Mouse (Mus musculus): ENCODE results near the gene Grik4.
"Not testable (repeated sequence)": the region's sequence is repeated elsewhere in the genome, so short reads cannot be mapped to it uniquely, and the experiment has no call there.

Gene Grik4

DNA sequence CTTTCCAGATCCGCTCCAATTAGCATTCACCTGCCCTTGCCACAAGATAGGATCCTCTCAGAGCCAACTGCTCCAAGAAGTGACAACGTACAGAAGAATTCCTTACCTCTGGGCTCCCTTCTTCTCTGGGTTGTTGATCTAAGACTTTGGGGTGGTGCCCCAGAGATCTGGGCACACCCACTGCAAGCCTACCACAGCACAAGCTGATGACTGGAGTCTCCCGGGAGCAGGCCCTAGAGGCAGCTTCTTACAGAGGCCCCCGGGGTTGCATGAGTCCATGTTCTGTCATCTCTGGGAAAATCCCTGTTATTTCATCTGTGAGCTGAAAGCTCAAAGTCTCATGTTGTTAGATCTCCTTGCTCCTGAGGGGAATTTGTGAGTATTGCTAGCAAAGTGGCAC lies 146.0 kb downstream of the Grik4 start:
- DNase-seq (ENCODE audit: low spot score in 2 of 2): no peak

DNA sequence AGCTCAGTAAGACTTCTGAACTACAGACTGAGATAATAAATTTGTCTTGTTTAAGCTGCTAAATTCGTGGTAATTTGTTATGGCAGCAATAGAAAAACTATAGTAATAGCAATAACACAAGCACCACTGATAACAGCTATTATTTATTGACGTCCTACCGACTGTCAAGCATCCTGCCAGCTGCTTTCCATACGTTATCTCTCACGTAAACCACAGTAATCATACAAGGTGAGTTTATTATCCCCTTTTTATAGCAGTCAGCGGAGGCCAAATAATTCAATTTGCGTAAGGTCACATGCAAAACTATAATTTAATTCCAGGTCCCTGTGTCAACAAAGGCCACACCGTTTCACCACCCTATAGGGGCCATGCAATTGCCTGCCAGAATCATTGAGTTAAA lies 147.0 kb downstream of the Grik4 start:
- DNase-seq (ENCODE audit: low spot score in 2 of 2): no peak

DNA sequence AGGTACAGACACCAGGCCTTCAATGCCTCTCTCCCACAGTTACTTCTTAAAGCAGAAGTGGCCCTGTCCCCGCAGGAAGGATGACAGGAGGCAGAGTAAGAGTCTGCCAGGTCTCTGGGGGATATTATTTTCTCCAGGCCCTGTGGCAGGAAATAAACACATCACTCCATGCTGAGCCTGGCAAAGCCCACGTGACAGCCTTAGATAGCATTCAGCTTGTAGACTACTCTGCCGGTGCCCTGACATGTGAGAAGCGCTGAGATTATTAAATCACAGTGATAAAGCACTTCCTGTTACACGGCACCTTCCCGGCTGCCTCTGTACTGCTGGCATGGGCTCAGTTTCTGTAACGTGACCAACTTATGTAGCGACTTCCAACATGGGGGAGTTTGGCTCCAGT lies 148.4 kb downstream of the Grik4 start:
- no peak for DNase-seq (ENCODE audit: low spot score in 2 of 2)

DNA sequence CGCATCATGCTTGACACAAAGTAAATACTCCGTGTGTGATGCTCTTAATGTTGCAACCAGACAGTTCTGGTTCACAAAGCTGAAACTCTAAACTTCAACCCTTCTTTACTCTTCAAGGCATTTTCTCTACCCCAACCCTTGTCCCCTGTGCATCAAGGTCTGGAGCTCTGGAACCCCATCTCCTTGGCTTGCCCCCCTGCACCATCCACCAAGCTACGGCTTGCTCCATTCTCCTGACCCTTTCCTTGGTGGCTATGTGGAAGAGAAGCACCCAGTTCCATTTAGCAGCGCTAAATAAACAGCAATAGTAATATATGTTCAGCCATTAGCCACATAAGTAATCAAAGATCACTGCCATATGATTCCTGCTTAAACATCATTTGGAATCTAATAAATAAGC lies 150.3 kb downstream of the Grik4 start:
- no peak for DNase-seq (ENCODE audit: low spot score in 2 of 2)

DNA sequence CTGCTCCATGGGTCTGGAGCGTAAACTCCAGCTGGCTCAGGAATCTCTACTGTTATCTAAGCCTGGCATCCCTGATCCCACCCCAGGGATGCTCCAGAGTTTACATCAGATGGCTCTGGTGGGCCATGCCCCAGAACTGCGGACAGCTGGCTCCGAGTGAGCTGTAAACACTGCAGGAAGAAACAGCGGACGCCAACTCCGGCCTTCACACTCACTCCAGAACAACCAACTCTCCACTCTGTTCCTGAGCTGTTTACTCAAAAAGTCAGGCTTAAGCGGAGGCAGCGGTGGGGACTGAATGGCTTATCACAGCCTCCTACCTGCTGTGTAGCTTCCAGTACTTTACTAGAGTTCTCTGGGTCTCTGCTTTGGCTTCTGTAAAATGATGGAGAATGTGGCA lies 150.7 kb downstream of the Grik4 start:
- DNase-seq (ENCODE audit: low spot score in 2 of 2): no peak

DNA sequence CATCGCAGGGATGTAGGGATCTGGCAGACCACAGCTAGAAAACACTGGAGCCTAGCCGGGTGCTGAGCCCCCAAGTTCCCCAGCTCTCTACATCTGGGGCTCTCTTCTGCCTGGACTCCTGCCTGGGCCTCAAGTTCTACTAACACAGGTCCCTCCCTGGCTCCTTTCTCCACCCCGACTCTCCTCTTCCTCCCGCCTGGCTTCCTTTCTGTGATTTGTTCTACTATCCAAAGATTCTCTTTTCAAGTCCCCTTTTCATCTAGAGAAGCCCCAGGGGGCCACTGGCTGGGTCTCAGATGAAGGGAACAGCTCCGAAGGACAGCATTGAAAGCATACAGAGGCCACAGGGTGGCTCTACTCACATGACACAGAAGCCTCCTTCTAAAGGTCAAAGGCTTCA lies 151.9 kb downstream of the Grik4 start:
- DNase-seq (ENCODE audit: low spot score in 2 of 2): no peak

DNA sequence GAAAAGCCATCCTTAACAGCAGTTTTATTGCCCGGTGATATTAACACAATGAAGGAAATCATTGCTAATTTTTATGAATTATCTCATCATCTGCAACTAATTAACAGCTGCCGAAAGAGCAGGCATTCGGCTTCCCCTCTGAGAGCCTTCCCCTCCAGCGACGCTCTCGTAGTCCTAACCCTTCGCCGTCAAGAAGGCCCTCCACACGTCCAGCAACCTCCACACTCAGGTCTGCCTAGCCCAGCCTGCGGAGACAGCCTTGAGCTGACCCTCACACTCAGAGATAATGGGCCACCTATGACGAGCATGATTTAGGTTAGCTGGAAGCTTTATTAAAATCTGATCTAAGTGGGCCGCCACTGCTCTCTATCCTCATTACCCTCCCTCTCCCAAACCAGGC lies 152.5 kb downstream of the Grik4 start:
- no peak for DNase-seq (ENCODE audit: low spot score in 2 of 2)

DNA sequence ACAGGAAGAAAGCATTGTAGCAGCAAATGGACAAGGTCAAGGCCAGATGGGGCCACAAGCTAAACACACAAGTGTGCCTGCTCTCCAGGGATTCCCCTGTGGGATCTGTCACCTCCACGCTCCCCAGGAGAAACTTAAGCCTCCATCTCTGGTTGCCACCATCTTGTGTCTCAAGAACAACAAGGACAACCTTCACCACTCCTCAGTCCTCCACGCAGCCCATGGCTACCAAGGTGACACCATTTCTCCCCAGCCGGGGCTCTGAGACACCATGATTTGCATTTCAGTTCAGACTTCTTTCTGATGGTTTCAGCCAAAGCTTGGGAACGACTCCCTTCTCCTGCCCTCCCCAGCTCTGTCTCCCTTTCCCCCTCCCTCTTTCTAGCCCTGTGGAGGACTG lies 152.9 kb downstream of the Grik4 start:
- no peak for DNase-seq (ENCODE audit: low spot score in 2 of 2)

DNA sequence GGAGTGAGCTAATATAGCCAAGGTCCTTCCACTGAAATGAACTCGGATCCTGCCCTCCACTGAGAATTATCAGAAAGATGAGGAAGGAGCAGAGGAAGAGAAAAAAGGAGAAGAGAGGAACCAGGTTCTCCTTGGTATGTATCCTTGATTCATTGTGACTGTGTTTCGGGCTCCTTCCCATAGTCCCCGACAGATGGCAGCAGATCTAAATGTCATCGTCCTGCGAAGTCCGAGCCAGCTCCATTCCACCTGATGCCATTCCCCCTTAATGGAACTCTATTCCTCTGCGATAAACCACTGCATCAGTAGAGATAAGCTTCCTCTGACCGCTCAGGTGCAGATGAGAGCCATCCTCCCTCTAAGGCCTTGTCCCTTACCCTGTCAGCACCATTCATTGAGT lies 155.8 kb downstream of the Grik4 start:
- DNase-seq (ENCODE audit: low spot score in 2 of 2): no peak

DNA sequence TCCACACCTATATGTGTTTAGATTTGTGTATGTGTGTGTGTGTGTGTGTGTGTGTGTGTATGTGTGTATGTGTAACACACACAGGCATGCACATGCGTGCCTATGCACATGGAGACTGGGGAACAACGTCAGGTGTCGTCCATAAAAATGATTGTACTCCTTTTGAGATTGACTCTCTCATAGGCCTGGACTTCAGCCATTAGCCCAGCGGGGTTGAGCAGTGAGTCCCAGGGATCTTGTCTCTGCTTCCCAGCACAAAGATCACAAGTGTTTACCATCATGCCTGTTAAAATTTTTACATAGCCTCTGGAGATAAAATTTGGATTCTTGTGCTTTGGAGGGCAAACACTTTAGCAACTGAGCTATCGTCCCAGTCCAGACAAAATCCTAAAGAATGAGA lies 157.4 kb downstream of the Grik4 start:
- DNase-seq (ENCODE audit: low spot score in 2 of 2): no peak

DNA sequence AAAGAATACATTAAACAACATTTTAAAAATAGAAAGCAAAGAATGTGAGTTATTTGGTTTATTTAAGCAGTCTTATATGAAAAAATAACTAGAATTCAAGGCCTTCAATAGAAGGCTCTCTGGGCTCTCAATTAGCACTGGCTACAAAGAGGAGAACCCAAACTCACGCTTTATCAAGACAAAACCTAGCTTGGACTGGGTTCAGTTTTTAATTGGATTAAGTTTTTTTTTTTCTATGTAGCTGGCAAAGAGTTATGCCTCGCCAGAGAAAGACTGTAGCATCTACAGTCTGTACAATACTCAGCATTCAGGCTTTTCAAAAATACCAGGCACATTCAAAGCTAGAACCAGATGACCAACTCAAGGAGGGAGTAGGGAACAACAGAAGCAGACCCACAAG lies 158.0 kb downstream of the Grik4 start:
- DNase-seq (ENCODE audit: low spot score in 2 of 2): no peak

DNA sequence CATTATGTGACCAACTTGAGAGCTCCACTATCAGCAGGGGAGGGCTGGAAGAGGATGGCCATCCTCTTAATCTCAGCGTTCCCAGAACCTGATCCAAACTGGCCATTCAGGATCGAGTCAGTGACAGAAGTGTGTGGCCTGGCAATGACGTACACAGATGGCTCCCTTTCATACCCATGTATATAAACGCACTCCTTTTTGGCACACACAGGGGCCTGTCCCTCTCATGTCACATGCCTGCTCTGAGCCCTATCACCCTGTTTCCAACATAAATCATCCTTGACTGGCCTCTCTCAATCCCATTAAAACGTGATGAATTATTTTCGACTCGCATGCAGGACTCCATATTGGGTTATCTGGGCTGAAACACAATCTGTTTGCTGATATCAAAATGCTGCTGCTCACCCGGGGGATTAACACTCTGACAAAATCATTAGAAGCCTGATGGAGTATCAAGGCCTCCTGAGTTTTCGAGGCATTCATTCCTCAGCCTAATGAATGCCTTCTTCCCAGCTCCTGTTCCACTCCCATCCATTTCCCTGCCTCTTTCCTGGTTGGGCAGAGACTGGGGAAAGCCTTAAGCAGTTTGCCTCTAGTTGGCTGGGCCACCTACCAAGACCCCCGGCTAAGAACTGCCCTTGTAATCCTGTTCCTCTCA lies 159.0 kb downstream of the Grik4 start:
- DNase-seq (ENCODE audit: low spot score in 2 of 2): no peak

DNA sequence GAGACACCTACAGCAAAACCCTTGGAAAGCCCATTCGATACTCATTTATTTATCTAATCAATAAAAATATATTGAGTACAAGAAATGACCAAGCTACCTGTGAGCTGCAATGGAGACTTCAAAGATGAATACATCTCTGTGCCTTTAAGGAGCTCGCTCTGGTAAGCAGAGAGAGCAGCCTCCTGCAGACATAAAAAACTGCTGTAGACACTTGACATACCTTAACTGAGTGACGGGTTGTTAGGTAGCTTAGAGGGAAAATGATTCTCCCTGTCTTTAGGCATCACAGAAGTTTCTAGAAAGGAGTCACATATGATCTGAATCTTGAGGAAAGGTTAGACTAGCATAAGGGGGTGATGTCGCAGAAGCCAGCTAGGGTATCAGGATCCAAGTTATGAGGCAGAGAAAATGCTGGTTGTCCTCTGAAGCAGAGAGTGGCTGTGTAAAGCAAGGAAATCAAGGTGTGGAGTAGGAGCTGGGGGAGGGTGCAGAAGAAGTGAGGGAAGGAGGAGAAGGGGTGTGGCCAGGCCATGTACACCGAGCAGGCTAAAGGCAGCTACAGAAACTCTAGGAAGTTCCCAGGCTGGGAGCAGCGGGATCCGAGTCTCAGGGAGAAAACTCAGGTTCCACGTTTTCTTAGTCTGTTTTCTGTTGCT lies 160.9 kb downstream of the Grik4 start:
- DNase-seq (ENCODE audit: low spot score in 2 of 2): no peak

DNA sequence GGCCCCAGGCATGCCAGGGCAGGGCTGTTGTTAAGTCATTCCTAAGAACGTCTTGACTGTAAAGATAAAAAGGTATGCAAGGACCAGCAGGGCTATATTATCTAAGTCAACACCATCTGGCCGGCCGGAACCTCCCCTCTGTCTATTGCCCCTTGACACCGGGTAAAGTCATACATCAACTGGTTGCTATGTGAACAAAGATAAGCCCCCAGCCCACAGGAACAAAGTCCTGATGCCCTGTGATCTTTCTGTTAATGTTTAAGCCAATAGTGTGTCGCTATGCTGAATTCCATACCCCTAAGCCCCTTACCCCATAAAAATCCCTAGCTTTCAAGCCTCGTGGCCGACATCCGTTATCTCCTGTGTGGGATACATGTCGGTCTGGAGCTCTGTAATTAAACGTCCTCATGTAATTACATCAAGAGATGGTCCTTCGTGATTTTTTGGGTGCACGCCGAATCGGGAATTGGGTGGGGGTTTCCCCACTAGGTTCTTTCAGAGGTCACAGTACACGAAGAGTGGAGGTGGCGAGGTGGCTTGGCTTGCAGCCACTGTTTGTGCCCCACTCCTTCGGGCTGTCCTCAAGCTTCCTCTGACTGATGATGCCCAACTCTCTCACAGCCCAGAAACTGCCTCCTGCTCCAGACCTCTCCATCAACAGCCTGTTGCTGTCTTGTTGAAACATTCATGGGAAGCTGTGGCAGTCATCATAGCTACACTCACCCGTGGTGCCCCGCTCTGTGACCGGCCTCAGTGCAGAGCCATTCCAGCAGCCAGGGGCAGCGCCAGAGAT lies 165.6 kb downstream of the Grik4 start:
- not testable (repeated sequence) for DNase-seq (ENCODE audit: low spot score in 2 of 2)

DNA sequence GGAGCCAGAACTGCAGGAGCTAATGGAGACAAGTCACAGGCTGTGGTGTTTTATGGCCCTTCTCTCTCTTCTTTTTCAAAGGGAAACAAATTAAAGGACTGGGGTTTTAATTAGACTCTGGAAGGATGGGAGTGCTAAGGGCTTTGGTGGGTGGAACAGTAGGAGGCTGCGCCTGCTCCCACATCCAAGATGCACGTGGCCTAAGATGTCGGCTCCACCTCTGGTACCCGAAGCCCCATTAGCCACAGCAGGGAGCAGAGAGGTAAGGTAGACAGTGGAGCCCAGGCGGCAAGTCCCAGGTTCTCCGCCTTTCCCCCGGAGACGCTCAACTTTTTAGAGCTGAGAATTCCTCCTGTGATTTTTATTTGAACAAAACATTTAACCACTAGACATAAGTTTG lies 166.4 kb downstream of the Grik4 start:
- no peak for DNase-seq (ENCODE audit: low spot score in 2 of 2)

DNA sequence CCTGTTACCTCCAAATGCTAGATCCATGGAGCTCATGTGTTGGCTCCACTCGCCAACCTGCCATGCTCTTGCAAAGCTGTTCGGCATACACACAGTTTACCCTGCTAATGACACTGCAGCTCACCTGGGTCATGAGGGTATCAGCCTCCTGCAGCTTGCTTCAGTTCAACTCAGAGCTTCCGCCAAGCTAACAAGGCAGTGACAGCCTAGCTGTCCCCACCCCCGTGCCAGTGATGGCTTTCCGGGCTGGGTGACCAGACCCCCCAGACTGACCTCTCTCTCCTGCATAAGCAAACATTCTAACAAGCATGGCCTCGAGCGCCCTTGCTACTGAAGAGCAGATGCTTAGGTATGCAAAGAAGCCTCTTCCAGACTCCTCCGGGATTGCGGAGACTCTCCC lies 167.5 kb downstream of the Grik4 start:
- DNase-seq (ENCODE audit: low spot score in 2 of 2): no peak

DNA sequence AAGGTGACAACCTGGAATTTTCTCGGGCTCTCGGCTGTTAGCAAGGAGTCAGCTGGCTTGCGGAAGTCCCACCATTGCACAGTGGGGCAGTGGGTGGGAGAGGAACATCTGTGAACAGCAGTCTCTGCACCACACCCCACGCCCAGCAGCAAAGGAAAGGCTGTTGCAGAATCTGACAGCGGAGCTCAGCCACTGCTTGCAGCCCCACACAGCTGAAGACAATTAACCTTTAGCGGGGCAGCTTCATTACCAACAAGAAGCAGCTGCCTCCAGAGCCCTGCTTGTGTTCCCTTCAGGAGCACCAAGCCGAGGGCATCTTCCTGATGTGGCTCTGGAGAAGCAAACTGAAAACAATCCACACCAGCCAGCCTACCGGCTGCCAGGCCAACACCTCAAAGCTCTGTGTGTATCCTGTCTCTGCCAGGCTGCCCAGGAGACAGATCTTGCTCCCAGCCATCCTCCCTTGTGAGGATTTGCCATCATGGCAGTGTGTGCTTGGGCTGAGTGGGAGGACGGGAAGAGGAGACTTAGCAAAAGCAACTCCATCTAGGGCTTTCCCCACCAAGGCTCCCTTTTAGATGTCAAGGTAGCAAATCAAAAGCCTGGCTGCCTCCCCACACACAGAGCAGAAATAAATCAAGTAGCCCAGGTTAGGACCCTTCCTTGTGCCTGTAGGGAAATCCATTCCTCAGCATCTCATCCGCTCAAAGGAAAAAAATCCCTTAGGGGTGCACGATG lies 179.3 kb downstream of the Grik4 start:
- DNase-seq (ENCODE audit: low spot score in 2 of 2): no peak

DNA sequence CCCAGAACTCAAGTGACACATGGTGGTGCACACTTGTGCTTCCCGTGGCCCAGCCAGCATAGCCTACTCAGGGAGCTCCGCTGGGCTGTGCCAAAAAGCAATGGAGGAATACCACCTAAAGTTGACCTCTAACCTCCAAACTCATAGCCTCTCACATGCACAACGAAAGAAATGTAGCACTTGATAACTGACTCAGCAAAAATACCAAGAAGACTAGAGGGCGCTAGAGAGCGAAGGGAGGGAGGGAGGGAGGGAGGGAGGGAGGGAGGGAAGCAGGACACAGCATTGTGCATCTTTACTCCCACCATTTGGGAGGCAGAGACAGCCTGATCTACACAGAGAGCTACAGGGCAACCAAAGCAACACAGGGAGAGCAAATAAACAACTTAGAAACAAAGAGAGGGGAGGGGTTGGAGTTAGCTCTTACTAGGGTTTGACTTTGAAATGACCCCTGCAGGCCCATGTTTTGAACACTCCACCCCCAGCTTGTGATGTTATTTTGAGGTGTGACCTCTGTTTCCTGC lies 185.5 kb downstream of the Grik4 start:
- no peak for DNase-seq (ENCODE audit: low spot score in 2 of 2)

DNA sequence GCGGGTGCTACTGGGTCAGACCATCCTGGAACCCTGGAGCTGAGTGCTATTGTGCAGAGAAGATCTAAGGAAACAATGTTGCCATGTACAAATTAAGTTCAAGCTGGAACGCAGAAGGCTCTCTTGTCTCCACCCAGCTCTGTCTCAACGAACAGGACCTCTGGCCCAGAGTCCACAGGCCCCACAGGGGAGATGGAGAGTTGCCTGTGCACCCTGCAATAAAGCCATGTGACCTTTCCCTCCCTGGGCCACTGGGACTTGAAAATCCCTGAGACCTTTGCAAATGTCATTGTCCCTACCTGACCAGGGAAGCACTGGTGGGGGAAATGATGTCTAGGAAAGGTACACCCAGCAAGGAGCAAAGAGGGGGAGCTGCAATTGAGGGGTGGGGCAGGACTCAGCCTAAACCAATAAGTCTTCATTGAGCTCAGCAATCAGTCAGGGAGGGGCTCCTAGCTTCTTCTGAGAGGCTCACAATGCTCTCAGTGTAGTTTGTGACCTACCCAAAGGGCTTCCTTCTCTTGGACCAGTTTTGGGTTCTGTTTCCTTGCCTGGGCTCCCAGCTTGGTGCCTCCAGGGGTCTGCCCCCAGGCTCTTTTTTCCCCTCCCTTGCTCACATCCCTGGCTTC lies 187.2 kb downstream of the Grik4 start:
- no peak for DNase-seq (ENCODE audit: low spot score in 2 of 2)

DNA sequence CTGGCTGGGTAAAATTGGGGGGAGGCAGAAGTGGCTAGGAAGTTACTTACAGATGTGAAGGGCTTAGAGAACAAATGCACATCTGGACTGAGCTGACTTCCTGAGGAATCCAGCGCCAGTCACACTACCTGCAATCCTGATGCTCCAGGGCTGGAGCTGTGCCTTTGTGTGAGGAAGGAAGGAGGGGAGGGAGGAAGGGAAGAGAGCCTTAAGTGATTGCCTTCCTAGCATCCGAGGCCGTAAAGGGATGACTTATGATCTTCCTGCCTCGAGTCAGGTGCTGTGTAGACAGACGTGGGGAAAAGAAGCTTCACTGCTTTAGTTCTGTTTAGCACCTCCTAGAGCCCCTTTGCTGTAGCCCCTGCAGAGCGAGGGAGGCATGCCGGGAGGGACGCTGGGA lies 189.6 kb downstream of the Grik4 start:
- no peak for DNase-seq (ENCODE audit: low spot score in 2 of 2)

DNA sequence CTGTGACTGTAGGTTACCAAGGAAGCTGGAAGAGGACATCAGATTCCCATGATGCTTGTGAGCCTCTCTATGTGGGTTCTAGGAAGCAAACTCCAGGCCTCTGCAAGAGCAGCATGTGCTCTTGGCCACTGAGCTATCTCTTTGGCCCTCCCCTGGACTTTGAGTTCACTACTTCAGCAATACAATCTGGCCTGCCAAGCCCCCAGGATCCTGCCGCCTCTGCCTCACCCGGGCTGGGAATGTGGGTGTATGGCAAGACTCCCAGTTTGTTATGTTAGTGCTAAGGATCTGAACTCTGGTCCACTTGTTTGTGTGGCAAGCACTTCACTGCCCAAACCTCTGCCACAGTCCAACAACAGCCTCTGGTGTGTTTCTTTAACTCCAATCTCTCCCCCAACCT lies 193.1 kb downstream of the Grik4 start:
- no peak for DNase-seq (ENCODE audit: low spot score in 2 of 2)

DNA sequence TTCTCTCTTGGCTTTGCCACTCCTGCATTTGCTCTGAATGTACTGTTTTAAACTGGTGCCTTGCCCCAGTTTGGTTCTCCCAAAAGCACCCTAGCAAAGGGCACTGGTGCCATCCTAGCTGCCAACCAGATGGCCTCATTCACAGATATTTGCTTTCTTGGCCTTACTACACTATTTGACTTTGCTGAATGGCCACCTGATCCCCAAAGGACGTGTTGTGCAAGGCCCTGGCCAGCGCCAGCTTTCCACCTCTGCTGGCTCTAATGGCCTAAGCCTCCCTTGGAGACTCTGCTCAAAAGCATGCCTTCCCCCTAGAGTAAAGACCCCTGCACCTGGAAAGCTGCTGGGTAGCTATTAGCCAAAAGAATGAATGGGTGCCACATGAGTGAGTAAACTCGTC lies 194.1 kb downstream of the Grik4 start:
- DNase-seq (ENCODE audit: low spot score in 2 of 2): no peak

All from spleen, postnatal 36 days (tissue).